Mouse (Mus musculus): ENCODE measurements around the gene Musk. TPM values are rescaled to one million over a fixed set of nuclear protein-coding genes. Genes with fewer than 3 reads are reported as not detected.

The Musk gene
- polyA plus RNA-seq, 1 experiment, result 17.5 TPM

- TF ChIP-seq MYOD1 (IDR thresholded peaks at IDR 0.05; ENCODE audit: control insufficient read depth in 1 of 3, insufficient read length in 2 of 3, low read depth in 2 of 3), result no peak
- no peak for TF ChIP-seq MYOG (IDR thresholded peaks at IDR 0.05; ENCODE audit: control insufficient read depth in 1 of 3, insufficient read depth in 1 of 3, insufficient read length in 2 of 3, low read depth in 2 of 3)
- TF ChIP-seq REST (IDR thresholded peaks at IDR 0.05; ENCODE audit: insufficient read depth, insufficient read length), result no peak
- no peak for TF ChIP-seq E2F4 (IDR thresholded peaks at IDR 0.05; ENCODE audit: insufficient read depth)
- TF ChIP-seq TCF3 (IDR thresholded peaks at IDR 0.05; ENCODE audit: insufficient read length, low read depth), result no peak
- no peak for TF ChIP-seq CEBPB (IDR thresholded peaks at IDR 0.05; ENCODE audit: insufficient read depth, poor library complexity, severe bottlenecking)
- no peak for TF ChIP-seq POLR2A (IDR thresholded peaks at IDR 0.05; ENCODE audit: insufficient read length, low read depth)
- no peak for TF ChIP-seq SRF (IDR thresholded peaks at IDR 0.05; ENCODE audit: control insufficient read depth, insufficient read length, low read depth)
- TF ChIP-seq TCF12 (IDR thresholded peaks at IDR 0.05; ENCODE audit: insufficient read depth, poor library complexity, severe bottlenecking), result no peak
- no peak for TF ChIP-seq USF1 (IDR thresholded peaks at IDR 0.05; ENCODE audit: low read depth)
- no peak for TF ChIP-seq MAX (IDR thresholded peaks at IDR 0.05; ENCODE audit: low read depth)
- TF ChIP-seq POLR2AphosphoS2 (IDR thresholded peaks at IDR 0.05; ENCODE audit: insufficient read length, low read depth), result no peak
- Histone ChIP-seq H3K79me2 (ENCODE audit: control insufficient read depth, insufficient read depth) (no peaks in the 10 kb centered on the region), H3ac (ENCODE audit: control insufficient read depth, insufficient read length) (no peak overlapping the region), H3K36me3 (ENCODE audit: control insufficient read depth, insufficient read depth) (no peaks in the 10 kb centered on the region), H3K27me3 (ENCODE audit: control insufficient read depth, insufficient read depth, insufficient read length) (no peaks in the 10 kb centered on the region), H3K4me2 (ENCODE audit: low read depth) (no peak overlapping the region), H3K4me3 (no peak overlapping the region)
These were observed 19.5 kb upstream of the Musk start for GRCm38 (mm10) chr4:58266294-58266693.

GRCm38 (mm10) chr4:58268897-58269542 lies 16.7 kb upstream of the Musk start:
- H3ac ChIP-seq (ENCODE audit: control insufficient read depth, insufficient read length), result no peak overlapping the region

GRCm38 (mm10) chr4:58269961-58270360 lies 15.8 kb upstream of the Musk start:
- TF ChIP-seq POLR2AphosphoS2 (IDR thresholded peaks at IDR 0.05; ENCODE audit: insufficient read length, low read depth) (no peak), POLR2A (IDR thresholded peaks at IDR 0.05; ENCODE audit: insufficient read length, low read depth) (no peak), USF1 (IDR thresholded peaks at IDR 0.05; ENCODE audit: low read depth) (peak; percentile 41), REST (IDR thresholded peaks at IDR 0.05; ENCODE audit: insufficient read depth, insufficient read length) (no peak), TCF12 (IDR thresholded peaks at IDR 0.05; ENCODE audit: insufficient read depth, poor library complexity, severe bottlenecking) (no peak)
- no peaks in the 10 kb centered on the region for H3K36me3 ChIP-seq (ENCODE audit: control insufficient read depth, insufficient read depth)

More at GRCm38 (mm10) chr4:58268897-58269542, 16.7 kb upstream of the Musk start:
- no peaks in the 10 kb centered on the region for H3K79me2 ChIP-seq (ENCODE audit: control insufficient read depth, insufficient read depth)
- no peaks in the 10 kb centered on the region for H3K27me3 ChIP-seq (ENCODE audit: control insufficient read depth, insufficient read depth, insufficient read length)
- TF ChIP-seq MYOD1 (IDR thresholded peaks at IDR 0.05; ENCODE audit: control insufficient read depth in 1 of 3, insufficient read length in 2 of 3, low read depth in 2 of 3) (peak in 1 of 3 experiments; percentile 75), CEBPB (IDR thresholded peaks at IDR 0.05; ENCODE audit: insufficient read depth, poor library complexity, severe bottlenecking) (peak; percentile 52; the same call in 1 of the 2 replicates), MYOG (IDR thresholded peaks at IDR 0.05; ENCODE audit: control insufficient read depth in 1 of 3, insufficient read depth in 1 of 3, insufficient read length in 2 of 3, low read depth in 2 of 3) (peak in 2 of 3 experiments; percentile 44 to 55), USF1 (IDR thresholded peaks at IDR 0.05; ENCODE audit: low read depth) (peak; percentile 83), MAX (IDR thresholded peaks at IDR 0.05; ENCODE audit: low read depth) (no peak), TCF12 (IDR thresholded peaks at IDR 0.05; ENCODE audit: insufficient read depth, poor library complexity, severe bottlenecking) (no peak)
- no peak overlapping the region for H3K4me3 ChIP-seq
- peak overlapping the region; percentile 37 for H3K4me2 ChIP-seq (ENCODE audit: low read depth)
- H3K36me3 ChIP-seq (ENCODE audit: control insufficient read depth, insufficient read depth), result no peaks in the 10 kb centered on the region

GRCm38 (mm10) chr4:58270956-58271355 lies 14.8 kb upstream of the Musk start:
- no peak overlapping the region for H3K4me3 ChIP-seq
- no peaks in the 10 kb centered on the region for H3K79me2 ChIP-seq (ENCODE audit: control insufficient read depth, insufficient read depth)
- no peaks in the 10 kb centered on the region for H3K36me3 ChIP-seq (ENCODE audit: control insufficient read depth, insufficient read depth)
- no peak overlapping the region for H3K4me2 ChIP-seq (ENCODE audit: low read depth)
- H3K27me3 ChIP-seq (ENCODE audit: control insufficient read depth, insufficient read depth, insufficient read length), result no peaks in the 10 kb centered on the region
- no peak for TF ChIP-seq POLR2A (IDR thresholded peaks at IDR 0.05; ENCODE audit: insufficient read length, low read depth)
- TF ChIP-seq TCF12 (IDR thresholded peaks at IDR 0.05; ENCODE audit: insufficient read depth, poor library complexity, severe bottlenecking), result no peak
- TF ChIP-seq E2F4 (IDR thresholded peaks at IDR 0.05; ENCODE audit: insufficient read depth), result no peak
- TF ChIP-seq CEBPB (IDR thresholded peaks at IDR 0.05; ENCODE audit: insufficient read depth, poor library complexity, severe bottlenecking), result no peak
- no peak for TF ChIP-seq MYOG (IDR thresholded peaks at IDR 0.05; ENCODE audit: control insufficient read depth in 1 of 3, insufficient read depth in 1 of 3, insufficient read length in 2 of 3, low read depth in 2 of 3)
- TF ChIP-seq MAX (IDR thresholded peaks at IDR 0.05; ENCODE audit: low read depth), result no peak
- no peak for TF ChIP-seq POLR2AphosphoS2 (IDR thresholded peaks at IDR 0.05; ENCODE audit: insufficient read length, low read depth)
- TF ChIP-seq REST (IDR thresholded peaks at IDR 0.05; ENCODE audit: insufficient read depth, insufficient read length), result no peak
- no peak for TF ChIP-seq MYOD1 (IDR thresholded peaks at IDR 0.05; ENCODE audit: control insufficient read depth in 1 of 3, insufficient read length in 2 of 3, low read depth in 2 of 3)
- no peak for TF ChIP-seq USF1 (IDR thresholded peaks at IDR 0.05; ENCODE audit: low read depth)
- no peak for TF ChIP-seq SRF (IDR thresholded peaks at IDR 0.05; ENCODE audit: control insufficient read depth, insufficient read length, low read depth)
- no peak for TF ChIP-seq TCF3 (IDR thresholded peaks at IDR 0.05; ENCODE audit: insufficient read length, low read depth)
- no peak overlapping the region for H3ac ChIP-seq (ENCODE audit: control insufficient read depth, insufficient read length)

More at GRCm38 (mm10) chr4:58269961-58270360, 15.8 kb upstream of the Musk start:
- Histone ChIP-seq H3ac (ENCODE audit: control insufficient read depth, insufficient read length) (no peak overlapping the region), H3K4me3 (no peak overlapping the region), H3K27me3 (ENCODE audit: control insufficient read depth, insufficient read depth, insufficient read length) (no peaks in the 10 kb centered on the region), H3K79me2 (ENCODE audit: control insufficient read depth, insufficient read depth) (no peaks in the 10 kb centered on the region), H3K4me2 (ENCODE audit: low read depth) (no peak overlapping the region)

All from myocyte (in vitro differentiated cells).